Mouse (Mus musculus): ENCODE measurements at regions not wholly inside any gene's neighbourhood (a gene's known extent, or its start where the extent isn't known, plus 50 kb on each side); places are given as distances from the start of the nearest gene placed in this dataset.

- TF ChIP-seq POLR2A (IDR thresholded peaks at IDR 0.05; ENCODE audit: insufficient read depth, low read length) (no peak), CTCF (IDR thresholded peaks at IDR 0.05; ENCODE audit: low read depth, low read length) (no peak), EP300 (IDR thresholded peaks at IDR 0.05; ENCODE audit: insufficient read depth, low read depth, low read length) (no peak)
These were observed 61.0 kb upstream of the Syndig1 start for GRCm38 (mm10) chr2:149768027-149768426.
